Mouse (Mus musculus) cerebellum, adult 2 months (tissue): ENCODE measurements around the gene Rnf185. TPM values are rescaled to one million over a fixed set of nuclear protein-coding genes. Genes with fewer than 3 reads are reported as not detected.

ENCODE experiments used
- DNase-seq, 2 experiments: peaks; one replicate each; pipeline ENCODE4 v3.0.0; 2021
- H3K27ac ChIP-seq: fragments of 200-500 bp; 2 replicates; pipeline ENCODE4 v1.5.1; 2012; ENCODE audit warnings: low read length, control low read depth, inconsistent platforms; ENCODE audit not compliant: insufficient read depth
- H3K27me3 ChIP-seq: fragments of 200-500 bp; 2 replicates; pipeline ENCODE4 v1.6.1; 2012; ENCODE audit warnings: inconsistent platforms, mild to moderate bottlenecking, low read length, moderate library complexity; ENCODE audit not compliant: control insufficient read depth, insufficient read depth
- H3K4me1 ChIP-seq: fragments of 200-500 bp; 2 replicates; pipeline ENCODE4 v1.6.1; 2011; ENCODE audit warnings: low read length; ENCODE audit not compliant: control insufficient read depth, insufficient read depth
- H3K4me3 ChIP-seq: fragments of 200-500 bp; replicated peaks from 2 replicates; pipeline ENCODE3; 2011; ENCODE audit warnings: mild to moderate bottlenecking, low read depth, low read length, control low read depth; ENCODE audit not compliant: insufficient read depth
- CTCF ChIP-seq: fragments of 200-500 bp; IDR thresholded peaks from 2 replicates; pipeline ENCODE4 v1.5.1; 2011; ENCODE audit warnings: low read depth, mild to moderate bottlenecking, control low read depth, low read length, moderate library complexity, borderline replicate concordance; ENCODE audit not compliant: insufficient read depth
- POLR2A ChIP-seq: fragments of 200-500 bp; IDR thresholded peaks from 2 replicates; pipeline ENCODE4 v1.6.1; 2011; ENCODE audit warnings: low read length, control low read depth, borderline replicate concordance; ENCODE audit not compliant: insufficient read depth
- WGBS: fragments of 180-500 bp; shearing (Covaris S2); methylation state at CpG from one replicate; pipeline ENCODE4 v1.1.7; 2018; 5-methylcytosine and 5-hydroxymethylcytosine counted together
- polyA plus RNA-seq: library from polyadenylated mRNA; depleted of rRNA; stranded (reverse); fragments of >200 nt; gene quantifications from 2 replicates; pipeline ENCODE4 v1.2.3, GENCODE M21; 2012; rRNA removed

Rnf185 gene
- polyA plus RNA-seq, 1 experiment = 39.3 TPM

DNA sequence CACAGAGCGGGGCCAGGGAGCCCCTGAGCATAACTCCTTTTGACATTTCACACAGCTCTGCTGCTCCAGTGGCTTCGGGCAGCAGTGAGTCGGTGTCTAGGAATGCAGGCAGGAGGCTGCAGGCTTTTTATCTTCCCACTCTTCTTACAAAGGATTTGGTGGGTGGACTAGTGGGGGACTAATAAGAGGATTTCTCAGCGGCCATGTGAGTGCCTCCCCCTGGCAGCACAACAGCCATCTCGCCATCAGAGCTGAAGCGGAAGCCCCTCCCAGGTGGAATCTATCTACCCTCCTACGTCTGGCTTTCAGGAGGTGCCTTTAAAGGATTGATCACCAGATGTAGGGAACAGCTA lies 77.9 kb downstream of the Rnf185 start:
- Histone ChIP-seq H3K4me1 (no peaks in the 10 kb centered on the region), H3K27me3 (no peaks in the 10 kb centered on the region), H3K27ac (no peak overlapping the region), H3K4me3 (no peak overlapping the region)
- 46% methylated on average over 7 of the region's 7 CpGs for WGBS
- DNase-seq = no peak
- TF ChIP-seq POLR2A = no peak
- TF ChIP-seq CTCF = no peak

- TF ChIP-seq POLR2A (no peak), CTCF (no peak)
- Histone ChIP-seq H3K4me1 (peaks cover 4% of the 10 kb centered on the region), H3K27me3 (no peaks in the 10 kb centered on the region), H3K4me3 (no peak overlapping the region), H3K27ac (no peak overlapping the region)
- 46% methylated on average over 7 of the region's 7 CpGs for WGBS
- no peak for DNase-seq
These were observed 78.4 kb downstream of the Rnf185 start for GRCm38 (mm10) chr11:3373591-3374292.

DNA sequence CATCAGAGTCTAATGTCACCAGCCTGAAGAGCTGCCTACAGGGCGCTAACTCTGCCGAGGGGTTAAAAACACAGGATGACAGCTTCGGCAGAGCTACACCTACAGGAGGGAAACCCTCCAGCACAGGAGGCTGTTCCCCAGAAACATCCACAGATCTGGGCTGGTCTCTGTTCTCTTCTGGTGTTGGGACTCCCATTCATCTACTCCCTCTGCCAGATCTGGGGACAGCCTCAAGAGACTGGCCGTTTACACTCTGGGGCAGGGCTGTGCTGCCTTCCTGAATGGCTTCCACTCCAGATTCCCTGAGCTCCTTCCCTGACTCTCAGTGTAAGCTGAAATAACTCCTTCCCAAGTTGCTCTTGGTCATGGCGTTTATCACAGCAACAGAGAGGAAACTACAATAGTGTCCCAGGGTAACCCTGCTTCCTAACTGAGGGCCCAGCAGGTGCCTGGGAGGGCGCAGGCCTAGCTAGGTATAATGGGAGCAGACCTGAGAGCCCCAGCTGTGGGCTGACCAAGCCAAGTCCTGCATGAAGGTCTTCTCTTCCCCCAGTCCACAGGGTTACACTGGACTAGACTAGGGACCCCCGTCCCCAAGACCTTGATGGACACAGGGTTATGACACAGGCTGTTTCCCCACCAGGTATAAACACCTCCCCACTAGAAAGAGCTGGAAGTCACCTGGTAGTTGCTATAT lies 80.4 kb downstream of the Rnf185 start:
- H3K27me3 ChIP-seq = no peaks in the 10 kb centered on the region
- no peak for DNase-seq
- WGBS = 25% methylated on average over 7 of the region's 7 CpGs
- TF ChIP-seq POLR2A (no peak), CTCF (no peak)
- H3K4me1 ChIP-seq = peaks cover 4% of the 10 kb centered on the region
- H3K27ac ChIP-seq = peak overlapping the region; percentile 57
- H3K4me3 ChIP-seq = peak overlapping the region; percentile 80

DNA sequence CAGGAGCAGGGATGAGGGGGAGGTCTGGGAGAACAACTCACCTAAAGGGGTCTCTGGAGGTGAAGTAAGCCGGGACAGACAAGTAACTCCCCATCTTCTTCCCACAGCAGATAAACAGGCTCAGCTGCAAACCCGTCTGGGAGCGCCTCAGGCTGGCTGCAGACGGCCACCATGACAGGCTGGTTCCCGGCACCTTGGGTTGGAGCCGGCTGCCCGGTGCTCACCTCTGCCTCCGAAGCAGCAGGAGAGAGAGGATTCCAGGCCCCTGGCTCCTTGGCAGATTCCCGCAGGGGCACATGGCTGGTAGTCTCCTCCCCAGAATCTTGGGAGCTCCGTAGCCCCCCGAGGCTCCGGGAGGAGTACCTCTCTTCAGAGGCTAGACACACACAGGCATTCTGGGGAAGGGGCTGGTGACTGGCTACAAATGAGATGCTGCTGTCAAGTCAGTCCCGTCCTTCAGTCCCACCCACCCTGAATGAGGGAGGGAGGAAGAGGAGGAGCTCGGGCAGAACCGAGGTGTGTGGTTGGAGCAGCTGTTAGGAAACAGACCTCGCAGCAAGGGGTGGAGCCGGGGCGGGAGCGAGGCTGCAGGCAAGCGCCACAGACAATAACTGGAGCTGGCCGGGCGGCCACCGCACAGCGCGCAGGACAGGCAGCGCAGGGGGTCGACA lies 81.1 kb downstream of the Rnf185 start:
- H3K27ac ChIP-seq = peak overlapping the region; percentile 64
- H3K4me1 ChIP-seq = peaks cover 4% of the 10 kb centered on the region
- H3K4me3 ChIP-seq = peak overlapping the region; percentile 80
- TF ChIP-seq CTCF (no peak), POLR2A (peak; percentile 64; the same call in 1 of the 2 replicates)
- DNase-seq = peak; percentile 86 to 90
- H3K27me3 ChIP-seq = no peaks in the 10 kb centered on the region
- under 1% methylated on average over 27 of the region's 27 CpGs for WGBS

DNA sequence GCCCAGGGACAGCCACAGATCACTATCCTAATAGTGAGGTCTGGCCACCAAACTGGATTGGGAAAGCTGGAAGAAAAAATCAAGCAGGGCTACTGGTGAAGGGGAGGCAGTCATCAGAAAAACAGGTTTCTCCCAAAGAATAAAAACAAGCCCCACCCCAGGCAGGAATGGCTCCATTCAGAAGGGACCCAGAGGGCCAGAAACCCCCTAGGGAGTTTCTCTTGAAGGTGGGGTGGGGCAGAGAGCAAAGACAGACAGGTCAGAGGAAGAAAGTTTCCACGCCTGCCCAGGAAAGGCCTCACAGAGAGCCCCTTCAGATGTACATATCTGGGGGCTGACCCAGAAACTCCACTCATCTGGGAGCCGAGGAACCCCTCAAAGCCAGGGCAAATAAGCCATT lies 82.0 kb downstream of the Rnf185 start:
- Histone ChIP-seq H3K27ac (no peak overlapping the region), H3K4me3 (peak overlapping the region; percentile 80), H3K4me1 (peaks cover 4% of the 10 kb centered on the region), H3K27me3 (no peaks in the 10 kb centered on the region)
- DNase-seq = no peak
- TF ChIP-seq POLR2A (no peak), CTCF (no peak)
- 66% methylated on average over 2 of the region's 2 CpGs for WGBS

GRCm38 (mm10) chr11:3369449-3369848 lies 82.7 kb downstream of the Rnf185 start:
- Histone ChIP-seq H3K4me3 (peak overlapping the region; percentile 80), H3K27ac (no peak overlapping the region), H3K27me3 (no peaks in the 10 kb centered on the region), H3K4me1 (peaks cover 4% of the 10 kb centered on the region)
- WGBS = 76% methylated on average over 5 of the region's 5 CpGs
- DNase-seq = no peak
- TF ChIP-seq CTCF = no peak
- no peak for TF ChIP-seq POLR2A

- Histone ChIP-seq H3K4me1 (peaks cover 4% of the 10 kb centered on the region), H3K27me3 (no peaks in the 10 kb centered on the region), H3K27ac (no peak overlapping the region), H3K4me3 (no peak overlapping the region)
- no peak for DNase-seq
- TF ChIP-seq CTCF (no peak), POLR2A (no peak)
- 68% methylated on average over 7 of the region's 7 CpGs for WGBS
These were observed 83.2 kb downstream of the Rnf185 start for GRCm38 (mm10) chr11:3368983-3369382.

GRCm38 (mm10) chr11:3366411-3366810 lies 85.8 kb downstream of the Rnf185 start:
- no peaks in the 10 kb centered on the region for H3K27me3 ChIP-seq
- no peak overlapping the region for H3K4me3 ChIP-seq
- WGBS = 81% methylated on average over 7 of the region's 7 CpGs
- no peak for DNase-seq
- peaks cover 4% of the 10 kb centered on the region for H3K4me1 ChIP-seq
- TF ChIP-seq CTCF = no peak
- no peak for TF ChIP-seq POLR2A
- H3K27ac ChIP-seq = no peak overlapping the region

Other genes with a start within 250 kb of the Rnf185 start
- gene Eif4enif1, start 250.0 kb downstream of the Rnf185 start, polyA plus RNA-seq = 57.4 and 59.0 TPM in 2 replicates
- 83.2 and 85.9 TPM in 2 replicates for gene Drg1, start 185.9 kb downstream of the Rnf185 start, polyA plus RNA-seq
- 41.0 and 44.1 TPM in 2 replicates for gene Patz1, start 163.5 kb downstream of the Rnf185 start, polyA plus RNA-seq
- 68.2 and 76.1 TPM in 2 replicates for gene Pik3ip1, start 122.0 kb downstream of the Rnf185 start, polyA plus RNA-seq
- gene Limk2, start 43.2 kb downstream of the Rnf185 start, polyA plus RNA-seq = 201 and 206 TPM in 2 replicates
- gene Pla2g3, start 35.9 kb upstream of the Rnf185 start, polyA plus RNA-seq = 3.8 and 4.0 TPM in 2 replicates
- gene Inpp5j, start 52.5 kb upstream of the Rnf185 start, polyA plus RNA-seq = 103 and 106 TPM in 2 replicates
- 889 and 965 TPM in 2 replicates for gene Selenom, start 62.3 kb upstream of the Rnf185 start, polyA plus RNA-seq
- gene Smtn, start 88.2 kb upstream of the Rnf185 start, polyA plus RNA-seq = 6.1 and 6.9 TPM in 2 replicates
- 22.9 and 26.0 TPM in 2 replicates for gene Morc2a, start 196.8 kb upstream of the Rnf185 start, polyA plus RNA-seq